Mouse (Mus musculus) gastrocnemius, postnatal 25 days (tissue): ENCODE data around the gene Trim80. TPM values are rescaled to one million over a fixed set of nuclear protein-coding genes. Genes with fewer than 3 reads are reported as not detected.
"Not testable (repeated sequence)": the region's sequence is repeated elsewhere in the genome, so short reads cannot be mapped to it uniquely, and the experiment has no call there.

Experiments
- DNase-seq: peaks from one replicate; pipeline ENCODE4 v3.0.0; 2022
- total RNA-seq, 2 experiments: library from RNA; stranded (reverse); gene quantifications; 1 replicate in 1 of 2; 2 replicates in 1 of 2; pipeline ENCODE4 v1.2.3; 2021

Gene Trim80
- total RNA-seq, 2 experiments from 2014 or later = not detected

DNA sequence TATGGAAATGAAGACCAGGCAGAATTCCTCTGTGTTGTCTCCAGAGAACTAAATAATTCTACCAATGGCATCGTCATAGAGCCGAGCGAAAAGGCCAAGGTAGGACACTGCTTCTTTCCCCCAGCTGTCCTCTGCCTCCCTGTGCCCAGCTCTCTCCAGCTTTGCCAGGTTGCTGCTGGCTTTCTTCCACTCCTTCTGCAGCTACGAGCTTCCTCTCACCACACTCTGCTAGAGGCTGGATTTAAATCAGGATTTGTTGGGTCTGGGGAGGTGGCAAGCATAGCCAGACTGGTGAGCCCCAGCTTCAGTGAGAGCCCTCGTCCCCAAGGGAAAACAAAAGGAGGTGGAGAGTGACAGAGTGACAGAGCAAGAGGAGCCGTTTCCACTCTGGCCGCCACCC lies 11.0 kb upstream of the Trim80 start:
- DNase-seq = no peak

DNA sequence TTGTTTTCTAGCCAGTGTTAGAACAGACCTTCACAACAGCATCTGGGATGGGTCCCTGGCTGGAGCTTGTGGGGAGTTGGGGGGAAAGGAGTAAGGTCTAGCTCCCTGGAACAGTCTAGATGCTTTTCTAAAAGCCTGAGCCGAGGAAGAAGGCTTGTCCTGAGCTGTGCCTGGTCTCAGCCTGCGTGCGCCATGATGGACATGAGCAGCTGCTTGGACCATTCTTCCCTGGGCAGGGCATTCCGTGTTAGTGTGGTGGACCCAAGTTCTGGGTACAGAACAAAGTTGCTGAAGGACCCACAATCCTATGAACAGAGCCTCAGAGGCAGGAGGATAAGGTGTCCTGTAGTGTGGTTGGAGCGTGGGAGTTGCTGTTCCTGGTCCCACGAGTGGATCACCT lies 9.8 kb upstream of the Trim80 start:
- DNase-seq = no peak

DNA sequence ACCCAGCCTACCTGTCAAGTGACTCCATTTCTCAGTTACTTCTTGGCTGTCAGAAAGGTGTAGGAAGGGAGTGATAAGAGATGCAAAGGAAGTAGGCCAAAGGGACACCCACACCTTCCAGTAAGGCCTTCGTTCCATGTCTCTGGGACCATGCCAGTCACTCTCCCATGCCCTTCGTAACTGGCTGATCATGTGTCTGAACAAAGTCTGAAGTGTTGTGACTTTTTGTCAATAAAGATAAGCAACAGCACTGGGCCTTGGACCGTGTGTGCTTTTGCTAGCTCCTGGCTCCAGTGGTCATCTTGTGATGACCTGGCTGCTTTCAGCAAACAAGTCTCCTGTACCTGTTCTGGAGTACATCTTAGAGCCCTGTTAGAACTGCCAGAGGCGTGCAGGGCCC lies 7.5 kb upstream of the Trim80 start:
- no peak for DNase-seq

DNA sequence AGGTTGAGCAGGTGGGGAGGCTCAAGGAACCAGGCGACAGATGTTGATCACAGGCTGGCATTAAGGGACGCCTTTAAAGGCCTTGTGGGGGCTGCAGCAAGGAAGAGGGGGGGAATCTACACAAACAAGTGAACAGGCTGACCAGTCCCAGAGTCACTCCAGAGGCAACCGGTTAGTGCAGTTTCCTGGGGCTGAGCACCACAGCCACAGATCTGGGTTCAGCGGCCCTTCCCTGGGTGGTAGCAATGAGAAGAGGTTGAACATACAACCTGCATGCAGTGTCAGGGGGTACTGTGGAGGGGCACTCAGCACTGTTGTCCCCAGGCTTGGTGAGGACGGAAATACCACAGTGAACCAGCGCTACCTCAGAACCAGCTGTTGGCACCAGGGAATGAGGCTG lies 7.0 kb upstream of the Trim80 start:
- DNase-seq = no peak

DNA sequence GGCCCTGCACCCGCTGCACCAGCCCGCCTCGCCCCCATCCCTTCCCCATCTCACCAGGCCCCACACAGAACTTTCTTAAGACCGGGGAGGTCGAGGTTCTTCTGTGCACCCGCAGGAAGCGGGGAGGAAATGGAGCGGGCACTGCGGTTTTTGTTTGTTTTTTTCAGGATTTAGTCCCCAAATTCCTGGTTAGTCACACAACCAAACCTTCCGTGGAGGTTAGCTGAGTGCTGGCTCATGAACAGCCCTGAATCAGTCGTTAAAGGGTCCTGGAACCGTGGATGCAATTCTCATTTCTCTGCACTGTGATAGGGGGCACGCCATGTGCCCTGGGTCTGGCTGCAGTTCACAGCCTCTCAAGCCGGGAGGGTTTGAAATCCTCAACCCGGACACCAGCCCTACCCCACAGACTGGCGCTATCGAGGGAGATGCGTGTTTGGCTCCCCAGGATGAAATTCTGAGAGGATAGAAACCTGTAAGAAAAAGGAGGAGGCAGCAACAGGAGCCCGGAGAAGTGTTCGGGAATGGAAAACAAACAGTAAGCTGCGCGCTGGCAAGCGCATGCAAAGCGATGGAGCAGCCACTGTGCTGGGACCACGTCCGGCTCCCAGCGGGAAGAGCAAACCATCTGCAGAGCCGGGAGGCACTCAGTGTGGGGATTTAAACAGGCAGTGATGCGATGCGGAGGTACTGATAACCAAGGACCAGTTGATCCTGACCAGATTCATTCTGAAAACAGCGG lies 4.6 kb upstream of the Trim80 start:
- DNase-seq = no peak

DNA sequence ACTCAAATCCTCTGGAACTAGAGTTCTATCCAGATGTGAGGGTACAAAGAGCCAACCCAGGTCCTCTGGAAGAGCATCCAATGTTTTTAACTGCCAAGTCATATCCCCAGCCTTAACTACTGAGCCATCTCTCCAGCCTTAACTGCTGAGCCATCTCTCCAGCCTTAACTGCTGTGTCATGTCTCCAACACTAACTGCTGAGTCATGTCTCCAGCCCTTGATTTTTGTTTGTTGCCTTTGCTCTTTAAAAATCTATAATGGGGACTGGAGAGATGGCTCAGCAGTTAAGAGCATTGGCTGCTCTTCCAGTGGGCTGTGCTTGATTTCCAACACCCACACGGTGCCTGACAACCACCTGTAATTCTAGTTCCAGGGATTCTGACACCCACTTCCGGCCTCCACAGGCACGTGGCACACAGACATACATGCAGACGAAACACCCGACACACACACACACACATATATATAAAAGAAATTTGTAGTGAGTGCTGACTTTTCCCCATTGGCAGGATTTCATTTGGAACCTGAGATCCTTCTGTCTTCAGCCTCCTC lies 2.7 kb upstream of the Trim80 start:
- DNase-seq = no peak

- no peak for DNase-seq
These were observed 1.0 kb upstream of the Trim80 start for GRCm38 (mm10) chr11:115439326-115439725.

DNA sequence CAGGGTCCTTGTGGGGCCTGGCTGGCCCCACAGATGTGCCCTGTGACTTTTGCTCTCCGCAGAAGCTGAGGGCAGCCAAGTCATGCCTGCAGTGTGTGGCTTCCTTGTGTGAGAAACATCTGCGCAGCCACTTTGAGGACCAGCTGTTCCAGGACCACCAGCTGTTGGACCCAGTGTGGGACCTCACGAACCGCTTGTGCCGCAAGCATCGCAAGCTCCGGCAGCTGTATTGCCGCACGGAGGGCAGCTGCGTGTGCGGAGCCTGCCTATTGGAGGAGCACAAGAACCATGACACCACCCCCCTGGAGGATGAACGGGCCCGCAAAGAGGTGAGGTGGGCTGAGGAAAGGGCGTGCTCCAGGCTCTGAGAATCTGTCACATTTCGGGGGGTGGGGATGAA lies 1.1 kb downstream of the Trim80 start:
- no peak for DNase-seq

- no peak for DNase-seq
These were observed 6.6 kb downstream of the Trim80 start for GRCm38 (mm10) chr11:115446906-115447305.

DNA sequence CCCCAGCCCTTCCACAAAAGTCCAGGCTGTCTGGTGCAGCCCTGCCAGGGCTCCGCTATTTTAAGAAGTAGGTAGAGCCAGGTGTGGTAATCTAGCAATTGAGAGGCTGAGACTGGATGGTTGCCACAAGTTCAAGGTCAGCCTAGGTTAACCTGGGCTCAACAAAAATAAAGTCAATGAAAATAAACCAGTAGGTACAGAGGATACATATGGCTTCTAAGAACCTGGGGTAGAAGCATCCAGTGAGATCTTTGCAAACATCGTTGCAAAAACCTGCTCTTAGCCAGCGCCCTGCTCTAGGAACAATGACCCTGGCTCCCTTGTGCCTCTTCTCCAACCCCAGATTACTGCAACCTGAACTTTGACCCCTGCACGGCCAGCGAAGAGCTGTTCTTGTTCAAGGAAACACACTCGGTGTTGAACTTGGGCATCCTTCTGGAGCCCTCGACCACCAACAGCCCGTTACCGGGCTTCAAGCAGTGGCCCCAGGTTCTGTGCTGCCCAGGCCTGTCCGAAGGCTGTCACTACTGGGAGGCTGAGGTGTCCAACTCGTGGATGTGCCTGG lies 7.1 kb downstream of the Trim80 start:
- DNase-seq = no peak

- DNase-seq = no peak
These were observed 7.7 kb downstream of the Trim80 start for GRCm38 (mm10) chr11:115448075-115448474.

- DNase-seq = no peak
These were observed 8.7 kb downstream of the Trim80 start for GRCm38 (mm10) chr11:115448998-115449397.

DNA sequence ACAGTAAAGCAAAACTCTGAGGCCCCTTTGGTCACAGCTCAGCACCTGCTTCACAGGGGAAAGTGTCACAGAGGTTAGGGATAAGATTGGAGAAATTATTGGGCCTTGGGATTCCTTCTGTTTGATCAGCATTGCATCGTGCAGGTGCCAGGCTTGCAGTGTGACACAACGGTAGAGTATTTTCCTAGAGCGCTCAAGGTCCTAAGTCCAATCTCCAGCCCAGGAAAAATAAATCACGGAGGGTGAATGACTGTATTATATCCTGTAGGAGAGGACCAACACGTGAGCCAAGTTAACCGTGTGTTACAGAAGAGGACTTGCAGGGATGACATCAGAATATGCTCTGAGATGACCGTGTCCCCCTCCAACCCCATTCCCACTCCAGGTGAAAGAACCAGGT lies 9.8 kb downstream of the Trim80 start:
- DNase-seq = no peak

GRCm38 (mm10) chr11:115451781-115452241 lies 11.5 kb downstream of the Trim80 start:
- no peak for DNase-seq

- no peak for DNase-seq
These were observed 12.0 kb downstream of the Trim80 start for GRCm38 (mm10) chr11:115452281-115452860.

DNA sequence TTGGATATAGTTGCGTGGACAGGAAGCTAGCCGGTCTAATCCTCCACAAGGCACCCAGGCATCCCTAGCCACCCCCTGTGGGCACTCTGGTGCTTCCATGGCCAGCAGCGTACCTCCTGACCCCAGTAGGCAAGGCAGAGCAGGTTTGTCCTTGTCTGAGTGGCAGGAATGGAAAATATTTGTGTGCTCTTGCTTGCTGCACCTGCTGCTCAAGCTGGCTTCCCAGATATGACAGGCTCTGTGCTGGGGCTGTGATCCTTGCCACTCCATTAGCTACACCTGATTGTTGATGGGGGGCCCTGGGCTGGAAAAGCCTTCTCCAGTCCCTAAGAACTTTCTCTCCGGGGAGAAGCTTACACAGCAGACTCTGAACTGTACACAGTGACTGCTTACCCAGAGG lies 13.0 kb downstream of the Trim80 start:
- no peak for DNase-seq

GRCm38 (mm10) chr11:115454822-115455221 lies 14.5 kb downstream of the Trim80 start:
- not testable (repeated sequence) for DNase-seq

GRCm38 (mm10) chr11:115455619-115456018 lies 15.3 kb downstream of the Trim80 start:
- no peak for DNase-seq

DNA sequence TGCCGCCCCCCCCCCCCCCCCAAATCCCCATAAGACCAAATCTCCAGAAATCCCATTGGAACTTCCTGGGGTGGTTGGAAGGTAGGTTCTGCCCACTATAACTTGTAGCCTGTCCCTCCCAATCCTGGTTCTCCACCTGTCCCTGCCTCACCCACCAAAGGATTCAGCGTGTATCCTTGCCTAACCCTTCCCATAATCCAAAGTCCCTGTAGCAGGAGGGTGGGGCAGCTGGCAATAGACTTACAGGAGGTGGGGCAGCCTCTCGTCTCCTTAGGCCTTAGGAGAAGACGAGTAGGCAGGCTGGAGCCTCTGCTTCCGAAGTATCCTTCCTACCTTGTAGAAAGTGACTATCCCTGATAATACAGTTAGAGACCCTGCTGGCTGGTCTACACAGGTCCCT lies 15.8 kb downstream of the Trim80 start:
- no peak for DNase-seq

GRCm38 (mm10) chr11:115457405-115457804 lies 17.1 kb downstream of the Trim80 start:
- no peak for DNase-seq

GRCm38 (mm10) chr11:115460976-115461375 lies 20.6 kb downstream of the Trim80 start:
- DNase-seq = no peak

DNA sequence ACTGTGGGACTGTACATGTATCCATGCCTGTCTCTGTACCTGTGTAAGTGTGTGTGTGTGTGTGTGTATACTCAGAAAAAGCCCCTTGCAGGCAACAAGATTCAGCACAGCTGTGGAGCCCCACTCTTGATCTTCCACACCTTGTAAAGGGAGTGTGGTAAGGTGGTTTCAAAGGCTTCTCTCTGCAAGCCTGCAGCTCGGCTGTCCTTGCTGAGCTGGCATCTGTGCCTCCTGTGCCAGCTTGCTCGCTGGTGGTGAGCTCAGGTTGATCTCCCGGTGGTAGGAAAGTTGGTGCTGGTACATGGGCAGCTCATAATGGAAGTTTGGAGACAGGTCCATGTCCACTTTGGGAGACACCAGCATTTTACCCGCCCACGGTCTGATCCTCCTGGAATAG lies 21.5 kb downstream of the Trim80 start:
- DNase-seq = no peak

DNA sequence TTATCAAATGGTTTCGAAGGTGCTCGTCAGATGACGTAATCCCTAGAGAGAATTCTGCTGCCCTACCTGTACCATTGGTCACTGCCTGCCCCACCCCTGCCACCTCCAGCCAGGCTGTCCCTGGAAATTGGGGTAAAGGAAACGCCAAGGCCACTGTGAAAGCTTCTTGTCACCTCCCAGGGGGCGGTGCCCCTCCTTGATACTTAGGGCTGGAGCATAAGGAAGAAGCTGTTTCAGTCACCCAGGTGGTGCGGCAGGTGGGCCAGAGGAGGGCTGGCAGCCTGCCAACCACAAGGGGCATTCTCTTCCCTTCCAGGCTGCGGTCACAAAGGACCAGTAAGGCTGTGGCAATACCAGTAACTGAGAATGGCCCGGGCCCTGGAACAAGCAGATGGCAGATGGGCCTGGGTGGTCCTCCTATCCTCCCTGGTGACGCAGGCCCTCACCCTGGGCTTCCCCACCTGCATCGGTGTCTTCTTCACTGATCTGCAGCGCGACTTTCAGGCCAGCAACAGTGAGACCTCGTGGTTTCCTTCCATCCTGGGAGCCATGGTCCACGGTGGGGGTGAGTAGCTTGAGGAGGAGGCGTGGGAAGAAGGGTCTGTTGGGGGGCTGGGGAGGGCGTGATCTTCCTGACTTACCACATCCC lies 22.0 kb downstream of the Trim80 start, which contains the start of gene Slc16a5:
TSS of gene Slc16a5 (plus strand) at position 232 of the 649 bp plus-strand sequence.
- DNase-seq = no peak
